Mouse (Mus musculus): ENCODE results near the gene Pip5k1a.
"Not testable (repeated sequence)": the region's sequence is repeated elsewhere in the genome, so short reads cannot be mapped to it uniquely, and the experiment has no call there.

Gene Pip5k1a

GRCm38 (mm10) chr3:95106338-95107117 is at the start of gene Pip5k1a:
Gene Pip5k1a, minus strand, starts transcription at chr3:95106930.
- peak; percentile 99 for DNase-seq (ENCODE audit: low read depth, low spot score)

GRCm38 (mm10) chr3:95153874-95154273 is 47.1 kb upstream of the Pip5k1a start:
- peak; percentile 79 for DNase-seq (ENCODE audit: low read depth, low spot score)

GRCm38 (mm10) chr3:95147924-95148323 is 41.2 kb upstream of the Pip5k1a start:
- no peak for DNase-seq (ENCODE audit: low read depth, low spot score)

GRCm38 (mm10) chr3:95142617-95143011 is 35.9 kb upstream of the Pip5k1a start:
- DNase-seq (ENCODE audit: low read depth, low spot score): peak; percentile 79

- DNase-seq (ENCODE audit: low read depth, low spot score): no peak
Observed at GRCm38 (mm10) chr3:95141952-95142616, 35.4 kb upstream of the Pip5k1a start, which contains the start of gene Tnfaip8l2. Gene Tnfaip8l2, minus strand, starts transcription at chr3:95142360.

- no peak for DNase-seq (ENCODE audit: low read depth, low spot score)
Observed at GRCm38 (mm10) chr3:95141474-95141873, 34.7 kb upstream of the Pip5k1a start.

GRCm38 (mm10) chr3:95140795-95141194 is 34.1 kb upstream of the Pip5k1a start:
- no peak for DNase-seq (ENCODE audit: low read depth, low spot score)

- DNase-seq (ENCODE audit: low read depth, low spot score): no peak
Observed at GRCm38 (mm10) chr3:95140289-95140595, 33.5 kb upstream of the Pip5k1a start.

GRCm38 (mm10) chr3:95139586-95140288 is 33.0 kb upstream of the Pip5k1a start:
- no peak for DNase-seq (ENCODE audit: low read depth, low spot score)

GRCm38 (mm10) chr3:95136336-95136735 is 29.6 kb upstream of the Pip5k1a start:
- peak; percentile 47 for DNase-seq (ENCODE audit: low read depth, low spot score)

GRCm38 (mm10) chr3:95135433-95136052 is 28.8 kb upstream of the Pip5k1a start:
- no peak for DNase-seq (ENCODE audit: low read depth, low spot score)

- peak; percentile 76 for DNase-seq (ENCODE audit: low read depth, low spot score)
Observed at GRCm38 (mm10) chr3:95135023-95135422, 28.3 kb upstream of the Pip5k1a start.

- not testable (repeated sequence) for DNase-seq (ENCODE audit: low read depth, low spot score)
Observed at GRCm38 (mm10) chr3:95134133-95134532, 27.4 kb upstream of the Pip5k1a start.

- DNase-seq (ENCODE audit: low read depth, low spot score): peak; percentile 95
Observed at GRCm38 (mm10) chr3:95133680-95134101, 27.0 kb upstream of the Pip5k1a start, which contains the start of the genes Scnm1 and Lysmd1. Gene Scnm1, minus strand, starts transcription at chr3:95134011. Gene Lysmd1, plus strand, starts transcription at chr3:95134088.

- DNase-seq (ENCODE audit: low read depth, low spot score): no peak
Observed at GRCm38 (mm10) chr3:95133176-95133575, 26.4 kb upstream of the Pip5k1a start.

GRCm38 (mm10) chr3:95132389-95132788 is 25.7 kb upstream of the Pip5k1a start:
- not testable (repeated sequence) for DNase-seq (ENCODE audit: low read depth, low spot score)

- no peak for DNase-seq (ENCODE audit: low read depth, low spot score)
Observed at GRCm38 (mm10) chr3:95130081-95130480, 23.4 kb upstream of the Pip5k1a start.

GRCm38 (mm10) chr3:95129226-95129651 is 22.5 kb upstream of the Pip5k1a start:
- DNase-seq (ENCODE audit: low read depth, low spot score): no peak

- no peak for DNase-seq (ENCODE audit: low read depth, low spot score)
Observed at GRCm38 (mm10) chr3:95124972-95125371, 18.2 kb upstream of the Pip5k1a start.

- peak; percentile 28 for DNase-seq (ENCODE audit: low read depth, low spot score)
Observed at GRCm38 (mm10) chr3:95124246-95124645, 17.5 kb upstream of the Pip5k1a start, which contains the start of gene Tmod4. Gene Tmod4, plus strand, starts transcription at chr3:95124476.

- DNase-seq (ENCODE audit: low read depth, low spot score): no peak
Observed at GRCm38 (mm10) chr3:95121580-95121979, 14.8 kb upstream of the Pip5k1a start.

GRCm38 (mm10) chr3:95117751-95118150 is 11.0 kb upstream of the Pip5k1a start:
- no peak for DNase-seq (ENCODE audit: low read depth, low spot score)
